Comparison of ENCODE assay signal across 8 mouse cellular contexts in the genomic region with DNA sequence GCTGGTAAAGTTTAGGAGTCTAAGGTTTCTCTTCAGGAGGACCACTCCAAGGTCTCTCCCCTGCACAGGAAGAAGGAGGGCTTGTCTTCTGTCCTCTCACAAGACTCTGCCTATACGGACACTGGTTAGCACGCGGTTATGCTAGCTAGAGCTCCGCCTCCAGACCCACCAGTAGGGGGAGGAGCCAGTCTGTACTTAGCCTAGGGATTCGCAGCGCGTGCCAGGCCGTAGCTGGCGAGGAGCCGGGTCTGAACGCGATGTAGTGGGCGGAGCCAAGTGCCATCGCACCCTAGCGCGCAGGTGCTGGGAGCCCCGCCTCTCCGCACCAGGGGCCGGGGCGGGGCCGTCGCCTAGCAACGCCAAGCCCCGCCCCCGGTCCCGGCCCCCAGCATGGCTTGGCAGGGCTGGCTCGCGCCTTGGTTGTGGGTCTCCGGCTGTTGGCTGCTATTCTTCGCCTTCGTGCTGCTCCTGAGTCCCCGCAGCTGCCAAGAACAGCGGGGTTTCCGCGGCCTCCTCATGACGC. TPM values are rescaled to one million over a fixed set of nuclear protein-coding genes. Genes with fewer than 3 reads are reported as not detected.
DNase-seq lines count a peak whose midpoint lies in the region; ATAC-seq and TF ChIP-seq lines count a peak whose summit lies in the region.

No protein-coding gene starts in this region.

- H3K27ac ChIP-seq in cortical plate, adult 2 months (ENCODE audit: insufficient read depth, low read length): peak overlapping the region; percentile 60

- H3K4me1 ChIP-seq in cortical plate, adult 2 months (ENCODE audit: control insufficient read depth, insufficient read depth, low read length): peaks cover 5% of the 10 kb centered on the region; the same call in 1 of the 2 replicates
- peaks cover 49% of the 10 kb centered on the region for H3K4me1 ChIP-seq in megakaryocyte, embryonic 14.5 days

- H3K36me3 ChIP-seq in megakaryocyte, embryonic 14.5 days (replicated peaks; ENCODE audit: low read length): peaks cover 10% of the 10 kb centered on the region

- peak; percentile 94 for ATAC-seq in activated CD4-positive, CD25-positive, alpha-beta regulatory T cell, adult 4 months

- DNase-seq in gastrocnemius, adult 8-10 months (ENCODE audit: low spot score in 2 of 2): peak; percentile 89 to 96
- DNase-seq in hindlimb bud, embryonic 11.5 days (ENCODE audit: extremely low spot score, low read depth, low spot score): peak; percentile 87
- DNase-seq in left cerebral cortex, adult 8-10 months (ENCODE audit: low spot score in 2 of 2): peak; percentile 90 to 96
- DNase-seq in right cerebral cortex, postnatal 10 days (ENCODE audit: low spot score in 2 of 2): peak; percentile 97
- peak; percentile 90 for DNase-seq in urinary bladder, postnatal 25 days (ENCODE audit: low spot score)

- peak overlapping the region; percentile 57 for H3K4me3 ChIP-seq in cortical plate, adult 2 months (ENCODE audit: insufficient read depth, low read length)
- H3K4me3 ChIP-seq in megakaryocyte, embryonic 14.5 days (replicated peaks): peak overlapping the region; percentile 90

- H3K27me3 ChIP-seq in megakaryocyte, embryonic 14.5 days (replicated peaks): peaks cover 28% of the 10 kb centered on the region

- 0 out of 2 replicates have a peak, but pooled peaks have one; percentile 43 for TF ChIP-seq POLR2A in cortical plate, adult 2 months (IDR thresholded peaks at IDR 0.05; ENCODE audit: extremely low read depth, insufficient read depth, low read length)

- TF ChIP-seq CTCF in cortical plate, adult 2 months (IDR thresholded peaks at IDR 0.05; ENCODE audit: extremely low read depth, insufficient read depth, low read length): no peak

- H3K9me3 ChIP-seq in megakaryocyte, embryonic 14.5 days: peaks cover 12% of the 10 kb centered on the region

RNA-seq across cellular contexts. Expression of a gene that starts 26.9 kb away (rescaled TPM):
- 10 to 100 TPM; 13.1 to 16.1 TPM for polyA plus RNA-seq in activated CD4-positive, CD25-positive, alpha-beta regulatory T cell, adult 4 months (2017; shearing (Covaris generic))
- polyA plus RNA-seq in cortical plate, adult 2 months (2012; rRNA removed): 35.5 and 46.0 TPM in 2 replicates
- total RNA-seq in gastrocnemius, adult 8-10 months (2022): 10 to 100 TPM; 31.3 to 38.1 (median 32.9) TPM
- 10 to 100 TPM; 28.2 to 32.3 (median 31.4) TPM for total RNA-seq in left cerebral cortex, adult 8-10 months (2022)
- 128 and 140 TPM in 2 replicates for polyA plus RNA-seq in megakaryocyte, embryonic 14.5 days (2012; ENCODE audit: insufficient read depth, low replicate concordance)

RNA-seq across cellular contexts. Expression of a gene that starts 29.6 kb away (rescaled TPM):
- not detected for polyA plus RNA-seq in activated CD4-positive, CD25-positive, alpha-beta regulatory T cell, adult 4 months (2017; shearing (Covaris generic))
- polyA plus RNA-seq in cortical plate, adult 2 months (2012; rRNA removed): 4.6 and 5.1 TPM in 2 replicates
- under 1 TPM in 3 of 4 experiments, not detected in 1; 0.21 to 0.44 (median 0.36) TPM for total RNA-seq in gastrocnemius, adult 8-10 months (2022)
- 1 to 10 TPM; 1.4 to 2.5 (median 1.8) TPM for total RNA-seq in left cerebral cortex, adult 8-10 months (2022)
- 0.59 TPM in 1 of 2 replicates, not detected in the other for polyA plus RNA-seq in megakaryocyte, embryonic 14.5 days (2012; ENCODE audit: insufficient read depth, low replicate concordance)

RNA-seq across cellular contexts. Expression of a gene that starts 42.7 kb away (rescaled TPM):
- under 1 TPM; 0.42 to 0.97 TPM for polyA plus RNA-seq in activated CD4-positive, CD25-positive, alpha-beta regulatory T cell, adult 4 months (2017; shearing (Covaris generic))
- 7.6 and 8.9 TPM in 2 replicates for polyA plus RNA-seq in cortical plate, adult 2 months (2012; rRNA removed)
- 1 to 10 TPM; 2.1 to 6.5 (median 5.1) TPM for total RNA-seq in gastrocnemius, adult 8-10 months (2022)
- 10 to 100 TPM in 2 of 4 experiments, 1 to 10 TPM in 2; 3.8 to 35.1 (median 15.5) TPM for total RNA-seq in left cerebral cortex, adult 8-10 months (2022)
- polyA plus RNA-seq in megakaryocyte, embryonic 14.5 days (2012; ENCODE audit: insufficient read depth, low replicate concordance): 6.3 and 57.9 TPM in 2 replicates

RNA-seq across cellular contexts. Expression of a gene that starts 47.6 kb away (rescaled TPM):
- polyA plus RNA-seq in activated CD4-positive, CD25-positive, alpha-beta regulatory T cell, adult 4 months (2017; shearing (Covaris generic)): 10 to 100 TPM; 80.2 to 97.8 TPM
- 127 and 138 TPM in 2 replicates for polyA plus RNA-seq in cortical plate, adult 2 months (2012; rRNA removed)
- 10 to 100 TPM; 51.9 to 56.2 (median 53.1) TPM for total RNA-seq in gastrocnemius, adult 8-10 months (2022)
- 100 to 1,000 TPM; 162 to 185 (median 173) TPM for total RNA-seq in left cerebral cortex, adult 8-10 months (2022)
- 113 and 116 TPM in 2 replicates for polyA plus RNA-seq in megakaryocyte, embryonic 14.5 days (2012; ENCODE audit: insufficient read depth, low replicate concordance)

RNA-seq across cellular contexts. Expression of a gene that starts 47.8 kb away (rescaled TPM):
- polyA plus RNA-seq in activated CD4-positive, CD25-positive, alpha-beta regulatory T cell, adult 4 months (2017; shearing (Covaris generic)): 100 to 1,000 TPM; 139 to 184 TPM
- 172 and 173 TPM in 2 replicates for polyA plus RNA-seq in cortical plate, adult 2 months (2012; rRNA removed)
- 10 to 100 TPM; 73.2 to 88.7 (median 78.0) TPM for total RNA-seq in gastrocnemius, adult 8-10 months (2022)
- 100 to 1,000 TPM; 138 to 159 (median 148) TPM for total RNA-seq in left cerebral cortex, adult 8-10 months (2022)
- polyA plus RNA-seq in megakaryocyte, embryonic 14.5 days (2012; ENCODE audit: insufficient read depth, low replicate concordance): 180 and 228 TPM in 2 replicates

Comparison
In these comparisons a context has a peak if more than half of its experiments do, and no peak if none do; other contexts are left out.
1. Peak in every context shown above with its lines: DNase-seq, ATAC-seq, H3K4me3 ChIP-seq and H3K27ac ChIP-seq.